Mouse (Mus musculus) heart, embryonic 14.5 days (tissue): ENCODE measurements around the gene Slc1a3. TPM values are rescaled to one million over a fixed set of nuclear protein-coding genes. Genes with fewer than 3 reads are reported as not detected.

ENCODE experiments used
- ATAC-seq: fragments of 200-750 bp; cut with Nextera tagmentation; 2 replicates; pipeline ENCODE4 v1.8.0; 2017; ENCODE audit warnings: low read depth, moderate TSS enrichment; ENCODE audit not compliant: insufficient number of reproducible peaks, insufficient read depth, low FRiP score
- H3K27ac ChIP-seq, 2 experiments: fragments of 200-500 bp in 1 of 2; fragments of 300-500 bp in 1 of 2; sonication (generic) in 1 of 2; replicated peaks in 1 of 2; 2 replicates each; pipeline ENCODE4 v1.5.1; 2012 to 2014; ENCODE audit warnings: low read depth in 2 of 2, low read length in 2 of 2, control low read depth in 1 of 2, mild to moderate bottlenecking in 1 of 2, mixed read lengths in 1 of 2; ENCODE audit not compliant: control insufficient read depth in 1 of 2, insufficient read depth in 1 of 2
- H3K27me3 ChIP-seq: fragments of 300-500 bp; sonication (generic); 2 replicates; pipeline ENCODE4 v1.6.1; 2014; ENCODE audit warnings: mild to moderate bottlenecking, low read length, control low read depth; ENCODE audit not compliant: control insufficient read depth, insufficient read depth
- H3K36me3 ChIP-seq: fragments of 300-500 bp; sonication (generic); 2 replicates; pipeline ENCODE4 v1.6.1; 2014; ENCODE audit warnings: mild to moderate bottlenecking, control low read depth, low read length, mixed read lengths; ENCODE audit not compliant: control insufficient read depth, insufficient read depth
- H3K4me1 ChIP-seq, 2 experiments: fragments of 200-500 bp in 1 of 2; fragments of 300-500 bp in 1 of 2; sonication (generic) in 1 of 2; 2 replicates each; pipeline ENCODE4 v1.6.1; 2012 to 2014; ENCODE audit warnings: low read length in 2 of 2, control low read depth in 1 of 2, mixed read lengths in 1 of 2; ENCODE audit not compliant: control insufficient read depth in 2 of 2, insufficient read depth in 2 of 2
- H3K4me2 ChIP-seq: fragments of 300-500 bp; sonication (generic); 2 replicates; pipeline ENCODE4 v1.6.1; 2014; ENCODE audit warnings: mild to moderate bottlenecking, low read length
- H3K4me3 ChIP-seq, 2 experiments: fragments of 200-500 bp in 1 of 2; fragments of 300-500 bp in 1 of 2; sonication (generic) in 1 of 2; 2 replicates each; pipeline ENCODE4 v1.5.1; 2012 to 2014; ENCODE audit warnings: low read length in 2 of 2, mild to moderate bottlenecking in 2 of 2, control low read depth in 1 of 2, low read depth in 1 of 2, moderate library complexity in 1 of 2; ENCODE audit not compliant: control insufficient read depth in 1 of 2, insufficient read depth in 1 of 2
- H3K9ac ChIP-seq: fragments of 300-500 bp; sonication (generic); 2 replicates; pipeline ENCODE4 v1.6.1; 2014; ENCODE audit warnings: mild to moderate bottlenecking, low read length
- H3K9me3 ChIP-seq: fragments of 300-500 bp; sonication (generic); 2 replicates; pipeline ENCODE4 v1.6.1; 2016; ENCODE audit warnings: low read length, control low read depth; ENCODE audit not compliant: control insufficient read depth
- WGBS: fragments of 180-500 bp; shearing (Covaris S2); extraction: QIAGEN DNeasy Blood & Tissue Kit; methylation state at CpG from one replicate; pipeline ENCODE4 v1.1.7; 2014; 5-methylcytosine and 5-hydroxymethylcytosine counted together
- polyA plus RNA-seq: library from polyadenylated mRNA; unstranded; fragments of >200 nt; fragmentation: Nextera tagmentation; extraction: Ambion mirVana; gene quantifications from 2 replicates; pipeline ENCODE4 v1.2.1, GENCODE M21; 2014

The Slc1a3 gene
- polyA plus RNA-seq, 1 experiment from 2014 or later: 13.7 TPM

- Histone ChIP-seq H3K4me1 (no peaks in the 10 kb centered on the region), H3K4me2 (no peak overlapping the region), H3K27me3 (no peaks in the 10 kb centered on the region), H3K4me3 (no peak overlapping the region), H3K9me3 (no peaks in the 10 kb centered on the region), H3K9ac (no peak overlapping the region), H3K27ac (no peak overlapping the region), H3K36me3 (no peaks in the 10 kb centered on the region)
- no peak for ATAC-seq
- WGBS: 77% methylated on average over 9 of the region's 9 CpGs
These were observed 123.7 kb downstream of the Slc1a3 start for GRCm38 (mm10) chr15:8586822-8587281.

Other genes starting within 250 kb of the Slc1a3 start
- gene Gm2310, start 190.8 kb downstream of the Slc1a3 start, polyA plus RNA-seq: not detected in 2 replicates